Mouse (Mus musculus) heart, adult 9 months (tissue): ENCODE measurements around the gene Ctdsp2.

Experiments
- DNase-seq, 2 experiments: peaks; one replicate each; pipeline ENCODE4 v3.0.0; 2022; ENCODE audit warnings: low spot score in 2 of 2

The Ctdsp2 gene

DNA sequence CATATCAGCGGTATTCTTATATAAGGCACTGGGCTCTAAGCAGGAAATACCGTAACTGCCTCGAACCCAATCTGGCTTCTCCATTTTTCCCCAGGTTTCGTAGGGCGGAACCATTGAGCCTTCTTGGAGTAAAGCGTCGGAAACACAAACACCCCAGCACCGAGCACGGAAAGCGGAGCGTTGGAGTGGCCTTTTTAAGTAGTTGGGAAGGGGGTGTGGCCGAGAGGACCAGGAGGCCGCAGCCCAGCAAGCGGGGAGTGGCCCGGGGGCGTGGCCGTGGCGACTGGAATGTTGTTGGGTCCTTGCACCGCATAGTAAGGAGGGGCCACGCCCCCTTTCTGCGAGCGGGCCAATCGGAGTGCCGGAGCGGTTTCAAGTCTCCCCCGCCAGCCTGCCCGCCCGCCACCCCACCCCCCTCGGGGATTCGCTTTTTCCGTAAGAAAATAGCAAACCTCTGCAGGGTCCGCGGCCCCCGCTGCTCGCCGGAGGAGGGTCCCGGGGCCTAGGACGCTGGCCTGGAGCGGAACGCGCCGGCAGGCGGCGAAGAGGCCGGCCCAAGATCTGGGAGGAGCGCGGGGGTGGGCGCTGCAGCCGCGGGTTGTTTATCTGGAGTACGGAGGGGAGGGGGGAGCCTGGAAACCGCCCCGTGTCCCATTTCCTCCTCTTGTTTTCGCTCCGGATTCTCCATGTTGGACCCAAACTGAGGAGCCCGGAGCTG, at the start of gene Ctdsp2:
Gene Ctdsp2 (plus strand): TSS at position 441 of the 718 bp plus-strand sequence.
- DNase-seq: peak; percentile 100

DNA sequence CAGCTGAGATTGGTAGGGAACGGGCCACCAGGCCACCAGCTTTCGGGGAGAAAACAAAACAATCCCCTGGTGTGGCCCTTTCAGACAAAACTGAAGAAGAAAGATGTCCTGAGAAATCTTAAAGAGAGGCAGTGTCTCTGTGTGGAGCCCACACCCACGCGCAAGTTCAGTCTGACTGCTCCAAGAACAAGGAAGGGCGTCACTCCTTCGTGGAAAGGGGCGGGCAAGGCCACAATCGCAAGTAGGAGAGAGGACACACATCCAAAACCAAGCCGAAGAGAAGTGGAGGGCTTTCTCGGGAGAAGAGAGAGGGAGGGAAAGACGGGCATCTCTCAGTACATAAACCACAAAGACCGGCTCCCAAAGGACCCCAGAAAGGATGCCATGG, 49.7 kb upstream of the Ctdsp2 start:
- peak; percentile 80 to 83 for DNase-seq

DNA sequence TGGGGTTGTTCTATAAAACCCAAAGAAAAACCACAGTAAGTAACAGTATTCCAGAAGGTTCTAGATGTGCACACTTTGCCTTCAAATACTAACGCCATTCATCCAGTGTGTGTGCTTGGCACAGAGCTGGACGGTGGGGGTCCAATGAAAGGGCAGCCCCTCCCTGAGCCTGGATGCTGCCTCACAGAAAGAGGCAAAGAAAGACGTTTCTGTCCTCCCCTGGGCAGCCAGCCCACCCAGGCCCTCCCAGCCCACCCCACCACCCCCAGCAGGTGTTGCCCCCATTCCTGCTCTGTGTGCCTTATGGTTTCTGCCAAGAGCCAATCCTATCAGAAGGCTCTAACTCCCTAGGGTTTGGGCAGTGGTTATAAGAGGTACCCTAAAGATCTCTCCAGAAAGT, 49.0 kb upstream of the Ctdsp2 start:
- DNase-seq: no peak

DNA sequence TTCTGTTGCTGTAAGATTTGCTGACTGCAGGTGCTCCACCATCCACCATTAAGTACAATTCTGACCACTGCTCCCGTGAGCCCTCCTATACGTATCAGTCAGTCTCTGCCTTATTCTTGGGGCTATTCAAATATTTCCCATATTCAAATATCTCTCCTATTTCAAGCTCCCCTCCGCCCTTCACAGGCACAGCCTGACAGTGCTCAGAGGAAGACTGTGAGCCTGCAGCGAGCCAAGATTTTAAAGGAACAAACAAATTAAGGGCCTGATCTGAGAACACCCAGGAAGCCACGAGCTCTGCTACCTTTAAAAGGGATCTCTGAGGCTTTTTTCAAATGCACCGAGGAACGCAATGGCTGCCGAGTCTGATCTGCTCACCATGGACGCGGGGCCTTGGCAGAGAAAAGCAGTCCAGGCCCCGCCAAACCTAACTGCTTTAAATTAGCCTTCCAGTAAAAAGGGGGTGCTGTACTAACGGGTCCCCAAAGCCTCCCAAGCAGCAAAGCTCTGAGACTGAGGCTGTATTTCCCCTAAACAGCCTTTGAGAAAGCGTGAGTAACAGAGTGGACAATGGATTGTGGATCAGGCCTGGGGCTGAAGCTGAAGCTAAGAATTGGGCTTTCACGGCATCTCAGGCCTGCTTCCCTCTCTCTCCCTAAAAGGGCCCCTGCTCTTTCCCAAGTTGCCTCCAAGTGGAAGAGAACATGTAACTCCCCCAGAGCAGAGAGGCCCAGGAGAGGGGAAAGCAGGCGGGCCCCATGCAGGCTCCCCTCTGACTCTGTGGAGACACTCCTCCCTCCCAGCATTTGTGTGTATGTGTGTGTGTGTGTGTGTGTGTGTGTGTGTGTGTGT, 48.0 kb upstream of the Ctdsp2 start:
- DNase-seq: no peak

DNA sequence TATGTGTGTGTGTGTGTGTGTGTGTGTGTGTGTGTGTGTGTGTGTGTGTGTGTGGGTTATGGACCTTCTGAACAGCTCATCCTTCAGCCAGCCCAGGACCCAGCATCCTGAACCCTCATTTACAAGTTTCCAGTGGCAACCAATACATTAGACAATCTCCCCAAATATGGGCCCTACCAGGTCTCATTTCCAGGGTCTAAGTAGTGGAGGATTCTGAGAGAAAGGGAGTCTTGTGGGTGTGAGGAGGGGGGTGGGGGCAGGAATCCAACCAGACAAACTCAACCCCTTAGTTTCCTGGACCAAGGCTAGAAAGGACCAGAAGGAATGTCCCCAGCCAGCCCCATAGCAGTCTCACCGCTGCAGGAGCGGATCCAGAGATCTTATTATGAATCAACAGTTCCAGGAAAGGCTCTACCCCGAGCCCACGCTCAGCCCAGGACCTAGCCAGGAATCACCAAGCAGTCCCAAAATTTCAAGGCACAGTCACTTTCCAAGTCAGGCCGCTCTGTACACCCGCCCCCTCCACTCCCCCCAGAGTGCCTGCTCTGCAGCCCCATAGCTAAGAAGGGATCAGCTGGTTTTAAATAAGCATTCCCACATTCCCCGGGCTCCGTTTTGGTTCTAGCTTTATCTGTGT, 47.3 kb upstream of the Ctdsp2 start:
- DNase-seq: peak in 1 of 2 experiments; percentile 59

DNA sequence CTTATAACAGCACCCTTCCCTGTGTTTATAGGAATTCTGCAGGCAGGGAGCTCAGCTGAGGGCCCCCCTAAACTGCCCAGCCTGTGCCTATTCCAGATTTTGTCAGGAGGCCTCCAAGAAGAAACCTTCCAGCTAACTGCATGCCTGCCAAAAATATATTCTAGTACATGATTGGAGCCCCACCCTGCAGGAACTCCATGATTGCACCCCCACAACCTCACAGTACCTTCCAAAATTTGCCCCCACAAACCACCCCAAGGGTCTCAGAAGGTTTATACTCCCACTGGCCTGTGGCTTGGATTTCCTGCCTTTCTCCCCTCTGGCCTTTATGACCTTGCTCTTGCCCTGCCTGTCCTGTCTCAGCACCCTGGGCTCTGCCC, 46.8 kb upstream of the Ctdsp2 start:
- DNase-seq: no peak

DNA sequence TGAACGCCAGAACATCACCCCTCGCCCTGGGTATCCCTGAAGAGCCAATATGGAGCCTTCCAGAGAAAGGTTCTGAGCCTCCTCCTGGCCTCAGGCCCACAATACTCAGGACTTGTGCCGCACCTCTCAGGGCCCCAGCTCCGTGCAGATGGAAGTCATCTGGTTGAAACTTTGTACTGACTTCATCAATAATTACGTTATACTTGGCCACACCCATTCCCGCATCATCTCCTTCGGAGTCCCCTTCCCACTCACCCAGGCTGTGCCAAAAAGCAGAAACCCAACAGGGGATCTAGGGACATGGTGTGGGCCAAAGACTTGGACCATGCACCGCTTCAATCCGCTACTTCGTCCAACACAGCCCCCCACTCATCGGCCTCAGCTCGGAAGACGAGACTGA, 44.0 kb upstream of the Ctdsp2 start:
- DNase-seq: no peak

DNA sequence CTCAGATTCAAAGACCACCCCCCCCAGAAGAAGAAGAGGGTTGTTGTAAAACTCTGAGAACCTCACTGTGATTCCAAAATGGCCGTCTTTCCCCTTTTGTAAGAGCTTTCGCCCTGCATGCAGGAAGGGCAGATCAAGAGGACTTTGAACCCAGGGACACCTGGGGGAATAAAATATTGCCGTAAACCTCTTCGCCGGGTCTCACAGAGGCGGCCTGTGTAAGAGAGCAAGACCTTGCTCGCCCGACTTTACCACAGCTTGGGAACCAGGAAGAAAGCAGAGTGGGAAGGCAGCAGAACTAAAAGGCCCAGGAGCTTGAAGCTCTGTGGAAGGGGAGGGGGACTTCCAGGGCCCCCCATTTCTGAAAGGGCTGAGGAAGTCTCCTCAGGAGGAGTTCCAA, 43.4 kb upstream of the Ctdsp2 start:
- DNase-seq: no peak

DNA sequence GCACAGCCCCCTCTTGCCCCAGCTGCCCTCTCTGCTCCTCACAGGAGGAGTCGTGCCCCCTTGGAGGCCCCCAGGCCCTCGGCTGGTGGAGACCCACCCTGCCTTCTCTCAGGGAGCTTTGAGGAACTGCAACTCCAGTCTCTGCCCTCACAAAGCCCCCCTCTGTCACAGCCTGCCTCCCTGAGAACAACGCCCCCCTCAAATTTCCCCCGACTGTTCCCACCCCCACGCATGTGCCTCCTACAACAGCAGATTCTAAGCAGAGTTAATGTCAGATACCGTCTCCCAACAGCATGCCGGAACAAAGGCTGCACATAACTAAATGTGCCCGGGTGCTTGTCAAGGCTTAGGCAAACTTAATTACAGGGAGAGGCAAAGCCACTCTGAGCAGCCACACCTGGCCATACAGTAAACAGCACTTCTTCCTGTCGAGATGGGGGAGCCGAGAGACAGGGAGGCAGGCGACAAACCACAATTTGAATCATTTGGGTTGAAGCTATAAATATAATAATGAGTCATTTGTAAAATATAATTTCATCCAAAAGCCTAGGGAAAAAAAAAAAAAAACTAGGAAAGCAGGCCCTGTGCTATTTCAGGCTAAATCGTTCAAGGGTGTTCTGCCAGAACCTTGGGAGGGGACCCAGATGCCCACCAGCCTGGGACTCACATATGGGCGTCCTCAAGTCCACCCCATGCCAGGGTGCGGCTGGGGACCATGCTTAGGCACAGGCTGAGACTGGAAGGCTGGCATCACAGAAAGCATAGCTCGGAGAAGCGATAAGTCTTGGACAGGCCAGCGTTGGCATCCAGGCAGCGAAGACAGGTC, 42.7 kb upstream of the Ctdsp2 start:
- no peak for DNase-seq

DNA sequence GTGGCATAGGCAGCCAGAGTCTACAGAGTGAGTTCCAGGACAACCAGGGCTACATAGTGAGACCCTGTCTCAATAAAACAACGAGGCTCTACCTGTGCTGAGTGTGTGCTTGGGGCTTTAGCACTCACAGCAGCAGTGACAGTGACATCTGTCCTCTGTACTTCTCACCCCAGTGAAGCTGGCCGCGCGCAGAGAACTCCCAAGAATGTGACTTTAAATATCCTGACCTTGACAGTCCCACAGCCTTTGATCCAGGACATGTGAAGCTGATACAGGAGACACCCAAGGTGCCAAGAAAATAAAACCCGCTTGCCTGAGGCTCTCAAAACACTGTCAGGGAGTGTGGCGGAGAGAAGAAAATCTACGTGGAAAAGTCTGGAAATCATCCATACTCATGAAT, 37.6 kb upstream of the Ctdsp2 start:
- DNase-seq: peak in 1 of 2 experiments; percentile 39

DNA sequence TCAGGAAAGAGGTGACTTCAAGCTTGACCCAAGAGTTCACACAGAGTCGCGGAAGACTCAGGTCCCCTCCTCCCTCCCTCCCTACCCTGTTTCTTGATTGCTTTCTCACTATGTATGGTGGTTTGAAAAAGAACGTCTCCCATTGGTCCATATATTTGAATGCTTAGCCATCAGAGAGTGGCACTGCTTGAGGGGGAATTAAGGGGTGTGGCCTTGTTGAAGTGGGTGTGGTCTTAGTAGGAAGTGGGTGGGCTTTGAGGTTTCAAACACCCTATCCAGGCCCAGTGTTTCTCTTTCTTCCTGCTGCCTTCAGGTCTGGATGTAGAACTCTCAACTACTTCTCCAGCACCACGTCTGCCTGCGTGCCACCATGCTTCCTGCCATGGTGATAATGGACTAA, 33.0 kb upstream of the Ctdsp2 start:
- no peak for DNase-seq

DNA sequence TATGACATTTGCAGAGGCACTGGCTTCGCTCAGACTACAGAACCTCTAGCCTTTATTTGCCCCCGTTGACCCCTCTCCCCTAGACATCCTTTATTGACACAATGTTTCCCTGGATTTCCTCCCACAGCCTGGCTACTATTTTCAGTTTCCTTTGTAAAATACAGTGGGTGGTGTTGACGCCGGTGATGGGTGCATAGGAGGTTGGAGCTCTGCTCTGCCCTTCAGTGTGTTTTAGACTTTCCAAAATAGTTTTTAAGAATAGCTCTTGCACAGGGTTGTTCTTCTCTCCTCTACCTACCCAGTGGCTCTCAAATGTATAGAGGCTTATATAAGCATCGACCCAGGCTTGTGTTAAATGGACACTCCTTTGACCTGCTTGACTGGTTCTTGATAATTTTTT, 28.7 kb upstream of the Ctdsp2 start:
- DNase-seq: no peak

DNA sequence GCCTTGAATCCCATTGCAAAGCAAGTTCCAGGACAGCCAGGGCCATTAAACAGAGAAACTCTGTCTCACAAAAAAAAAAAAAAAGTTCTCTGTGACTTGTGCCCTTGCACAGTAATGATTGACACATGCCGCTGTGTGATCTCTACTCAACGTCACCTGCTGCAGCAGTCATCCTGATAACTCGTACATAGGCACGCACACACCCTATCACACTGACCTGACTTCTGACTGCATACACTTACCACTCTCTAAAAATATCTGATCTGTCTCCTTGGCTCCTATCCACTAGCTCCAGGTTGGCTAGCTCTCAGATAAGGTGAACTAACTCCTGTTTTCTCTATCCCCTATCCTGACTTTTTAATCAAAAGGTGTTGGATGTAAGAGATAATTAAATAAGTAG, 27.9 kb upstream of the Ctdsp2 start:
- no peak for DNase-seq

DNA sequence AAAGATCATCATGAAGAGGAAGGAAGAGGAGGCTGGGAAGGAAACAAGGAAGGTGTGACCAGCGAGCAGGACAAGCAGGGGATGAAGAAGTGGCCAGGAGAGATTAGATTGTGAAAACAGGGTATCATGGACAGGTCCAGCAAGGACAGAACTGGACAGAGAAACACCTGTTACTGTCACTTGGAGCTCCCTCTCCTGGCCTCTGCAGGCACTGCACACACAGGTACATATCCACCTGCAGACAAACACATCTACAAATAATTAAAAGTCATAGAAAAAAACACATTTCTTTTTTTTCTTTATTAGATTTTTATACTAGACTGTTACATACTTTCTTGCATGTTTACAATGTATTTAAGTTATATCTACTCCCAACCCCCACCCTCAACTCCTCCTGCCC, 26.1 kb upstream of the Ctdsp2 start:
- no peak for DNase-seq

DNA sequence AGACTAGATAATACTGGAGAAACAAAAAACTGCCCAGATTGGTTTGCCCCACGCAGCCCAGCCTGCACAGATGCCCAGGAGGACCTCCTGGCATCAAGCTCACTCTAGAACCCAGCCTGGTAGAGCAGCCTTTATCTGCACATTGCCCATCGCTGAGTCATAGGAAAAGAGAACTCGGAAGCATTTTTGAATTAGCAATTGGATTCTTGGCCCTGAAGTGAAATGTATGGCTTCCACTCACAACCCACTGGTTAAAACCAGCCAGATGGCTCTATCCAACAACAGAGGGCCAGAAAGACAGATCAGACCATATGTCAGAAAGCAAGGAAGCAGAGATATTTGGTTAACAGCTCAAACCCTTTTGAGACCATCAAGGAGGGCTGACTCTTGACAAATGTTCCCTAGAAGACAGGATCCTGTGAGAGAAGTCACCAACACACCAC, 25.5 kb upstream of the Ctdsp2 start:
- DNase-seq: no peak

DNA sequence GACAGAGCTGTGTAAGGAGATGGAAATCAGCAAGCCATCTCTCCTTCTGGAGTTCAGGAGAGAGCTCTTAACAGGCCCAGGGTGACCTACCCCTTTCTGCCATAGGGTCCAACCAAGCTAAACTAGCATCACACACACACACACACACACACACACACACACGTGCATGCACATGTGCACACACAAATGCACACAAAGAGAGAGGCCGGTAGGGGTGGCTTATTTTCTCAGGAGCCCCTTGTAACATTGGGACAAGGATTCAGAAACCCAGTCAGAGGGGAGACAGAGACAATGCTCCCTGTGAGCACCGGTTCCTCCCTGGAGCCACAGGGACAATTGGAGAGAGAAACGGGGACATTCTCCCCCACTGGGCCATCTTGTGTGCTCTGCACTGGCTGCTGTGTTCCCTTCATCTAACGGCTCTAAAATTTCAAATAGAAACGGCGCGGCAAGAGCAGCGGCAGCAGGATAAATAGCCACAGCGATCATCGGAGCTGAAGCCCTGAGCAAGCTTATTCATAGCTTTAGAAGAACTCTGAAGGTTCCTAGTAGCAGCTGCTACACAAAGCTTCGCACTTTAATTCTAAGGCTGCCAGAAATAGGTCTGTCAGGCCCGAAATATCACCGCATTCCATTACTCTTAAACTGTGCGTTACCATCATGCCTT, 21.7 kb upstream of the Ctdsp2 start:
- no peak for DNase-seq

DNA sequence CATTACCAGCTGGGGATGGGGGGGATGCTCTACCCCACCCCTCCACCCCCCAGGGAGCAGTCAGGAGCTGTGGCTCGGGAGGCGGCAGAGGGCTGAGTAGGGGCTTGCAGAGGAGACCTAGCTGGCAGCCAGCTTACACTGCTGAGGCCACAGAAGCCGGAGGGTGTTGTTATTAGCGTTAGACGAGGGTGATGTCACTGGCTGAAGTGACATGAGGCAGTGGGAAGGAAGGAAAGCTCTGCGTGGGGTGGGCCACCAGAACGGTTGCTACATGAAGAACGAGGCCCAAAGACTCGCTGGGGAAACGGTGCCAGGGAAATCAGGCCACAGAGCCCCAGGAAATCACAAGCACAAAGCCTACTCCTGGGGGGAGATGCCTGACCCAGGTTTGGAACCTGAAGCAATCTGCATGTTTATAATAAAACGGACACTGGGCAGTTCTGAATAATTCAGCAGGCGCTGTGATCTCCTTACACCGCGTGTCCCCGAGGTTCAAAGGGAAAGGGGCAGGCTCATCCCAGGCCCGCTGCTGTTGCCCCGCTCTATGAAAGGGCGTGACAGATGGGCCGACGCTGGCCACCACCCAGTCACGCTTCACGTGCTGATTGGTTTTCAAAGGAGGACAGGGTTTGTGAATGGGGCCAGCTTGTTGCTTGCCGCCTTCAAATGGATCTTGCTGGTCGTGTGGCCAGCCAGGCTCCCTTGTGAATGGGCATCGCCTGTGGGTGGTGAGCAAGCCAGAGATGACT, 21.0 kb upstream of the Ctdsp2 start:
- peak in 1 of 2 experiments; percentile 52 for DNase-seq

DNA sequence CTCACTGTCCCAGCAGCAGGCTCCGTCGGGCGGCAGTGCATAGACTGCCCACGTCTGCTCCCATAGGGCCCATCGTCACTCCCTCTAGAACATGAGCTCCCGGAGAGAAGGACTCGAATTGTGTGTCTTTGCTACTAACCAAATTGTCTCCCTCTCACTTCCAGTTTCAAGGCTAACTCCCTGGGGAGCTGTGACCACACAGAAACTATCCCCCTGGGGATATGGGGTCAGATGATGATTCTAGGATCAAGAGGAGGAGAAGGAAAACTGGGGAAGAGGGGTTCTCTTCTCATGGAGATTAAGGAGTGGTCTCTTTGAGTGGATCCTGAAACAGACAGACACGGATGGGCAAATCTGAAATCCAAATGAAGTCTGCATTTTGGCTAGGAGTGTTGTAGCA, 18.0 kb upstream of the Ctdsp2 start:
- DNase-seq: no peak

DNA sequence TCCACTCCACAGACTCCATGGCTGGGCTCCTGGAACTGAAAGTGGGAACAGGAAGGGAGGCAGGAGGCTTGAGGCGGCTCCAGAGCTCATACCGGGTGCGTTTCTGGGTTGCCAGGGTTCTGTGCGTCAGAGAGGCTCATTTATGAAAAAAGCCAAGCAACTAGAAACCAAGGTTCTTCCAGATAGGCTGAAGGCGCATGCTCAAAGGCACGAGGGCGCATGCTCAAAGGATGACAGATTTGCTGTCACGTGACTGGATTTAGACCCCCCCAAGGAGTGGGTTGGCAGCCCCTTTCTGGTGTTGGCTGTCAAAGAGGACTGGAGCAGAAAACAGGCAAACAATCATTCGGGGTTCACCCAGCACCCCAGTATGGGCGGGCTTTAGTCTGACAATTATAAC, 16.8 kb upstream of the Ctdsp2 start:
- DNase-seq: peak; percentile 67 to 79

DNA sequence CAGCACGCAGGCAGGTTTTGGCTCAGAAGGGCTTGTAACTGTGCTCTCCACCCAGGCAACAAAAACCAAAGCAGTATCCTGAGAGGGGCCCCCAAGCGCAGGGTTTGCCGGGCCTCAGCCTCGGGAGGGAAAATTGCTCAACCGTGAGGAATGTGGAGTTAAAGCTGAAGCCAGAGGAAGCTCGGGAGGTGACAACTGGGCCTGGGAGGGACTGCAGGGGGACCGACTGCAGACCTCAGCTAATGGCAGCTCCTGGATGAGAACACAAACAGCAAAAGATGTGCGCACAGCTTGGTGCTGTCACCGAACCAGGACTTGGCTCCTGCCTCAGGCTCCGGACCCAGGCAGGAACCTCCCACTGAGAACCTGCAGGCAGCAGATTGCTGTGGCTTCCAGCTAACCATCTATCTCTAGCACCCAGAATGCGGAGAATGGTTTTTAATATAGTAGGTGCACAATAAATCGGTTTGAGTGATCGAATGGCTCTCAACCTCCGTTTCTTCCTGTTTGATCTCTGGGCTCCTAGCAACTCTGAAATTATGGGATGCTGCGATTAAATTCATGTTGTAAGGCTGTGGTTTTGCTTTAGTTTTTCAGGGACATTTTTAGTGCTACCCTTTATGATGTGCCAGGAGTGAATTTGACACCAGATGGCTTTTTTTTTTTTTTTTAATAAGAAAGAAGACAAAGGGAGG, 16.1 kb upstream of the Ctdsp2 start:
- DNase-seq: peak; percentile 63 to 77
